Mouse (Mus musculus) cerebellum, postnatal 14 days (tissue): ENCODE data around the gene Rap1b.
A peak's percentile ranks its signal among the peaks of the same experiment; 100 is the strongest.

ENCODE experiments used
- DNase-seq, 2 experiments: peaks; one replicate each; pipeline ENCODE4 v3.0.0; 2021; ENCODE audit warnings: mixed read lengths in 2 of 2

The Rap1b gene

DNA sequence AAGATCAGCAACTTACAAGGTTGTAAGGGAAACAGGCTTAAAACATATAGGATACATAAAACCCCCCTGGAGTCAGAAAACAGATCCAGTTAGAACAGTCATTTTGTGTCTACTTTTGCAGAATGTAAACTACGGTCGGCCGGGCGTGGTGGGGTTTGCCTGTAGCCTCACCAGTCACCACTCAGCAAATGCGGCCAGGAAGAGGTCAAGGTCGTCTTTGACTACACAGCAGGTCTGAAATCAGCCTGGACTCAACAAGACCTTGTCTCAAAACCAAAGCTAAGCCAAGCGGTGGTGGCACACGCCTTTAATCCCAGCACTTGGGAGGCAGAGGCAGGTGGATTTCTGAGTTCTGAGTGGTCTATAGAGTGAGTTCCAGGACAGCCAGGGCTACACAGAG lies 34.3 kb downstream of the Rap1b start:
- no peak for DNase-seq

DNA sequence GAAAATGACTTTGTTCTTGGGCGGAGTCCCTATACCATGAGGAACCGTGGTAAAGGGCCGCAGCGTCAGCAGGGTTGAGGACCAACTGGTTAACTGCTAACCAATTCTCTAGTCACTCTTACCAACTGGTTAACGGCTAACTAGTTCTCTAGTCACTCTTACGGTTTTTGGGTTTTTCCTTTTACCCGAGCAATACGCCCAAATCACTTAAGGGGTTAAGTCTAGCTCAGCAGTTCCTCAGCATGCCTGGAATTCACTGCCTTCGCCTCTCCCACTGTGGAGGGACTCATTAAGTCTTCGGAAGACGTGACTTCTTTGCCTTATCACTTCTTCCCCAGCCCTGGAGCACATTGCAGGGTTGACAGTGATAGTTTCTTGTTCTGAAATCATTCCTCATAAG lies 35.3 kb downstream of the Rap1b start:
- no peak for DNase-seq

DNA sequence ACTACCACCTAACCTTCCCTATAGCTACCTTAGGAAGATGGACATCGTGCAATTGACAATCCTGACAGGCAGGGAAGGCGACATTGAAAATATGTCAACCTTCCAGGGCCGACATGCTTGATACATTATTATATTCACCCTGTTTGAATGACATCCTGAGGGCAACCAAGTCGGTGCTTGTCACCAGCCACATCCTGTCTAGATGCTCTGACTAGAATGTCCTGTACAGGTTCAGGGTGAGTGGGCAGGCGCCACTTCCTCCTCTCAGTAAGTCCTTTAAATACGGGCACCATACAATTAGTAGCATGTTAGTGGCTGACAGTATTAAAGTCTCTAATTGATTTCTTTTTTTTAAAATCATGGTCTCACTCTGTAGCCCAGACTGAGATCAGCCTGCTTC lies 37.8 kb downstream of the Rap1b start:
- no peak for DNase-seq

DNA sequence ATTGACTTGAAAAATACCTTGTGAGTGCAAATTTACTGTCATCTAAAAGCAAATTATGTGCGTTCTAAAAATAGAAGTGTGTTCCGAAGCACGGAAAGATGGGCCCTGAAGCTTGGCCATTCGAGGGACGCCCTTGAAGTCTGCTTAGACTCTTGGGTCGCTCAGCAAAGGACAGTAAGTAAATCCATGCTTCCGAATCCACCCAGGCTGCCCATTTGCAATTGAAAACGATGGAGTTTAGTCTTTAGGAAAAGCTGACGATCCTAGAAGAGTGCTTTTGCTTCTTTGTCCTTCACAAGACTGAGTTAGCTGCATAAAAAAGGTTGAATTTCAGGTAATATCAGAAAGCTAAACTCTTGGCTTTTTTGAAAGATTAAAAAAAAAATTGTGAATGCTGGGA lies 39.9 kb downstream of the Rap1b start:
- DNase-seq, result no peak

DNA sequence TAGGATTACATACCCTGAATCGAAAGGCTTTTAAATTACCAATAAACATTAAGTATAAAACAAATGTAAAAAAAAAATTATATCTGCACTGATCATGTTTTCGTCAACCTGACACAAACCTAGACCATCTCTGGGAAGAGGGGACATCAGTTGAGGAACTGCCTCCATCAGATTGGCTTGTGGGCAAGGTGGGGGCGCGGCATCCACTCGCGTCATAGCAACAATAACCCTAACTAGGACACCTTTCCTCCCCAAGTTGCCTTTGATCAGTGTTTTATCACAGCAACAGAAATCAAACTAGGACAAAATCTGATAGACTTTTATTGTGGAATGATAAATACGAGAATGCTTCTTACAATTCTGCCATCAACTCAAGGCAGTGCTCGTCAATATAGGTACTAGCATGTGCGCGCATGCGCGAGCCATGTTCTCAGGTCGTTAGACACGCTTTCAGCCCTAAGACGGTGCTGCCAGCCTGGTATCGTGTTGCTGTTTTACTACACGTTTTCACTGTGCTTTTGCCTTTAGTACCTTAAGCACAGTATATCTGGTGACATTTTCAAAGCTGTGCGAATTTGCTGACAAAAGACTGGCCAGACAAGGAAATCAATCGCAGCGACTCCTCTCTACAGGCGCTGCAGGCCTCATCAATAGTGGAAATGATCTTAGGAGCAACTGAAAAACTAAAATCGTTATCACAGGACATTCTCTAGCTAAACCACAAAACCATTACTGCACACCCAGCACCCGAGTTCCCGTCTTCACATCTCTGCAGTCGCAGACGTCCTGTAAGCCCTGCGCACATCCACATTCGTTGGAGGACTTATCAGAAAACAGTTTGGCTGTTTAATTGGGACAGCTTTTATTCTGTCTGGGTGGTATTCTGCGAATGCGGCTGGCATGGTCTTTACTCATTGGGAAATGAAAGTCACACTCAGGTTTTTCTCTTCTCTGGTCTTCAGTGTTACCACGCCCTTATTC lies 41.7 kb downstream of the Rap1b start:
- no peak for DNase-seq

DNA sequence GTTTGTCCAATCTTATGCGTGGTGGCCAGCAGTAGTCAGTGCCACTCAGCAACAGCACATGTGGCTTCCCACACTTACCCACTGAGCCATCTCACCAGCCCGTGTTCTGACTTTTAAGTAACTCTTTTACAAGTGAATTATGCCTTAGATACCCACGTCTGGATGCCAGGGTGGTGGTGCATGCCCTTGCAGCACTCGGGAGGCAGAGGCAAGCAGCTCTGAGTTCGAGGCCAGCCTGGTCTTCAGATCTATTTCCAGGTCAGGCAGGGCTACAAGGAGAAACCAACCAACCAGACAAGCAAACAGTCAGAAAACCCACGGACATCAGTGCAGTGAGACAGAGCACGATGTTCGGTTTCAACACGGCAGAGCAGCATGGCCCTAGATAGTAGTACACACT lies 43.9 kb downstream of the Rap1b start:
- no peak for DNase-seq

DNA sequence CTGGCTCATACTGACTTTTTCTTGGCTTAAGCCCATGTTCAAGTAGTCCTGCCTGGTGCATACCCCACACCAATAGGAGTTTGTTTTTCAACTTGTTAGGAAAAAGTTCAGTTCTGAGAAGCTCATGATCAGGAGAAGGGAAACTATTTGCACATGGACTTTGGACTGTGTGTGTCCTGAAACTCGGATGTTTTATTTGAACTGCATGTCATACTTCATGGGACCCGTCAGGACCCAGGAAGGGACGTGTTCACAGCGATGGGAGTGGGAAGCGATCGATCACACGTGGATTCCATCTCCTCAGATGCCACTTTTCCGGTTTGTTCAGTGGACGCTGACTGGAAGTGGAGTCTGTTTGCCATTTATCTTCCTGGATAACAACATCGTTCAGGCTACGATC lies 46.0 kb downstream of the Rap1b start:
- DNase-seq, result no peak

DNA sequence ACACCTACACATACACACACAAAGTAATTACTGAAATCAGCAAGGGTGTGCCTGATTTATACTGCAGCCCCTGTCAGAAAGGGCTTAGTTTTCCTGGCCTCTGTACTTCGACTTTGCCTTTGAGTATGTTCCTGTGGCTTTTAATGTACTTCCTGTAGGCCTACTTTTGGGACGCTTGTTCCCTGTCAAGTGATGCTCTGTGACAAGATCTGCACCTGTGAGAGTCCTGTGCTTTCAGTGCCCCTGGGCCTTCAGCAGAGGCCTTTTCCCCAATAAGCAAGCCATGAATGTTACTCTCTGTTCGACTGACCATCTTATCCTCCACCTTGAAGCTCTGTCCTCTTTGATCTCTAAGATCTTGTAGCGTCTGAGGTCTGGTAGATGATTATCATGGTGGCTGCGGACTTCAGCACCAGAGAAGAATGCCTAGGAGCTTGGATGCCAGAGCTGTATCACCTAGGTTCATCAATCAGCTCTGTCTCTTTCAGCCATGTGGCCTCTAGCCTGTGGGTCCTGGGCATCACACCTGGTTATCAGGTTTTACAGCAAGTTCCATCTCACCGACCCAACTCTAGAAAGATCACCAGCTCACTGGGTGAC lies 47.3 kb downstream of the Rap1b start:
- DNase-seq, result no peak

DNA sequence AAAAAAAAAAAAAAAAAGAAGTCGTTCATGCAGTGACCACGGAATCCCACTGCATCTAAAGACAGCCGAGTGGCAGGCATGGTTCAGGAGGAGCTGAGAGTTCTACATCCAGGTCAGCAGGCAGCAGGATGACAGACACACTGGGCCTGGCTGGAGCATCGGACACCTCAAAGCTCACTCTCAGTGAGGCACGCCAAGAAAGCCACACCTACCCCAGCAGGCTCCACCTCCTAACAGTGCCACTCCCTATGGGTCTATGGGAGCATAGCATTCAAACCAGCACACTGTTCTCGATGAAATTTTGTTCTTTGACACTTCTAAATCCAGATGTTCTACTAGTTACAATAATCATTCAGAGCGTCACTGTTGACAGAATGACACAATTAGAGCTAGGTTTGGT lies 48.2 kb downstream of the Rap1b start:
- no peak for DNase-seq

DNA sequence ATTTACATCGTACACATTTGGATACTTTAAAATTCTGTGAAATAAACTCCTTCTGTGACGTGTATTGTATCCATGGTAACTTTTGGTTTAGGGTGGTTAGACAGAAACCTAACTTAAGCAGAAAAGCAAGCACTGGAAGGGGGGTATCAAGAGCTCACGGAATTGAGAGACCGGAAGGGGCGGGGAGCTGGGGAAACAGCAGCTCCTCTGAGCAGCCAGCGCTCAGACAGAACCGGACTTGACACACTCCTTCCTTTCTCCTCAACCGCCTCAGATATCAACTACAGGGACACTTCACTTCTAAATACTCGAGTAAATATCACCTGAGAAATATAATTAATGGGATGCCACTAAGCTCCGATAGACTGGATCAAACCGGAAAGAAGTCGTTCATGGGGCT lies 48.7 kb downstream of the Rap1b start:
- no peak for DNase-seq

DNA sequence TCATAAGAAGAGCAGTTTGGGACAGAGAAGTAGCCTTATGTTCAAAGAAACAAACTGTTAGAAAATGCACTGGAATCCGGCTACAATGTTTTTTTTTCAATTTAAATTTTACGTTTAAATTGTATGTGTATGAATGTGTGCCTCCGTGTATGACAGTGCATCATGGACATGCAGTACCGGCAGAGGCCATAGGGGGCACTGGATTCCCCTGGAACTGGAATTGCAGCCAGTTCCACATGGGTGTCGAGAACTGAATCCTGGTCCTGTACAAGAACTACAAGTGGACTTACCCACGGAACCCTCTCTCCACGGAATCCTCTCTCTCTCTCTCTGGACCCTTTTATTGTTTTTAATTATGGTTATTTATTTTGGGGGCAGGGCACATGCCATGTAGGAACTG lies 49.7 kb downstream of the Rap1b start:
- DNase-seq, result peak; percentile 20 to 56

DNA sequence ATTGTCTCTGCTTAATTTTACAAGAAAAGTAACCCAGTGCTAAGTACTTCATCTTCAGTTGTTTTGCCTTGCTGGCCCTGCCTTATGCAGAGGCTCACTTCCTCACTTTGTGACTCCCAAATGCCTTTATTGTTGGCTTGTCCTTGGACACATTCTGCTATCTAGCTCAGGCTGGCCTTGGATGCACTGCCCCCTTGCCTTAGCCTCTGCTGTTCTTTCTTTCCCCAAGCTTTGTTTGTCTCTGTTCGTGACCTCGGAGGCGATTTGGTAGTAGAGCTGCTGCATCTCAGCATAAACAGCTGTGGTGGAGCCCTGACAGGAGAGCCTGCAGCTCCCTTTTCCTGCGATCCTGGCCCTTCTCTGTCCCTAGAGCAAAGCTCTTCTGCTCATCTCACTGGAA lies 50.6 kb downstream of the Rap1b start:
- DNase-seq, result no peak

DNA sequence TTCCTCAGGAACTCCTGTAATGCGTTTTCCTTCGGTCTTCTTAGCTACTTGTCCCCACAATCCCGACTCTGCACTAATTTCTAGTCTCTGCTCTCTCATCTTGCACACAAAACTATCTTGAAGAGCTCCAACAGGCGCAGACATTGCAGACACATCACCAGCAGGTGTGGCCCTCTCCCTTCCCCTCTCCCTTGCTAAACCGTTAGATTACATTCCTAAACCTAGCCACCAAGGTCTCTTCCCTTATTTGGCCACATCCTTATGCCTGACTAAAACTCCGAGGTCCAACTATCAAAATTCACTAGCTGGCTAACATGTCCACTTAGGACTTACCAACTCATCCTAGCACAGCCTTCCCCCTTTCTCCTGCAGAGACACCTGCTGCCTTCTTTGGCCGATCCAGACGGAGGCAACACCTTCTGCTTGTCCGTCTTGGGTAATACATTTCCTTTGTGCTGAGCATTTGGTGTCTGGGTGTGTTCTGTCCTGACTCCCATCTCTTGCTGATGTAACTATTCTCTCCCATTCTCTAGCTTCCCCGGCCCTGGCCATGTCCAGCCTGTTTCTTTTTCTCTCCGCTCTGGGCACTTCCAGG lies 52.3 kb downstream of the Rap1b start:
- DNase-seq, result peak in 1 of 2 experiments; percentile 10

DNA sequence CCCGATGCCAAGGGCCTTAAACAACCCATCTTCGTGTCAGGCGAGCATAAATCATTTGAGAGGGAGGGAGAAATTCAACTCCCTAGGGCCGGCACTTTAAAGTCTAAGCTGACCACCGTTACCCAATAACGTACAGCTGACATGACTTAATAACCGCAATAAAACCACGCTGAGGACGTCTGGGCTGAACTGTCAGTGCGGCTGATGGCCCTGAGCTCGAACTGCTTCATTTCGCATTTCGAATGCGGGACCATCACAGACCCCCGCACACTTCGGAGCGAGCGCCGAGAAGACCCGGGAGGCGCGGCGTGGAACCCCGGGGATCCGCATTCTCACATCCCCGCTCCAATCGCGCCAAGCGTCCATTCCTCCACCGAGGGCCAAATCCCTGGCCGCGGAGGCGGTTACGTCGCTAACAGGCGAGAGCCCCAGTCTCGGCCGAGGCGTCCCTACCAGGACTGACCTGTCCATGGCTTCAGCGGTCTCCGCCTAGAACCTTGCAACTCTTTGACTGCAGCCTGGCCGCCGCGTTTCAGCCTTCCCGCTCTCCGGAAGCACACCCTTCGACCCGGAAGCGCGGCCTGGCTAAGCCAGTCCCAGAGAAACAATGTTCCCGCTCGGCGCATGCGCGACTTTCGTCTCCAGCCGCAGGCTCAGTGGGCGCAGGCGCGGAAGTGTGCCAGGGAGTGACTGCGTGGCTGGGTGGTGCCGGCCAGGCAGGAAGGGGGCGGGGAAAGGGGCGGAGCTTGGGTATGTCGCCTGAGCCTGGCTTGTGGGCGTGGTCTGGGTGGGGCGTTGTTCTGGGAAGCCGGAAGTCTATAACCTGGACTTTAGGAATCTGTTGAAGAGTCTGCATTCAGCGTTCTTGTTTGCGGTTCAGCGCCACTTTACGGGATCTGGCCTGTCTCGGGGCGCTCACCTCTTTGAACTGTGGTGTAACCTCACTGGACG lies 53.4 kb downstream of the Rap1b start, which contains the start of gene Nup107:
Gene Nup107, minus strand, starts transcription at position 565 of the 951 bp plus-strand sequence.
- DNase-seq, result peak; percentile 100

DNA sequence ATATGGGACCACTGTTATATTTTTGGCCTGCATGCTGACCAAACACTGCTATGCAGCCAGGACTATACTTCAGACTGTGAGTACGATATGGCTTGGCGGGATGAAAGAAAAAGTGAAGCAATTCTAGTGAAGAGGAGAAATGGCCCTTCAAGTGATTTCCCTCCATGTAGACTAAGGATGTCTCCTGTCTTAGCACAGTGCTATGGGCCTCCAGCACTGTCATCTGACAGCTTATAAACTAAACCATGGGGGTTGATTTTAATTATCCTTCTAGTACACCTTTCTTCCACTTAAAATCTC lies 54.7 kb downstream of the Rap1b start:
- no peak for DNase-seq

DNA sequence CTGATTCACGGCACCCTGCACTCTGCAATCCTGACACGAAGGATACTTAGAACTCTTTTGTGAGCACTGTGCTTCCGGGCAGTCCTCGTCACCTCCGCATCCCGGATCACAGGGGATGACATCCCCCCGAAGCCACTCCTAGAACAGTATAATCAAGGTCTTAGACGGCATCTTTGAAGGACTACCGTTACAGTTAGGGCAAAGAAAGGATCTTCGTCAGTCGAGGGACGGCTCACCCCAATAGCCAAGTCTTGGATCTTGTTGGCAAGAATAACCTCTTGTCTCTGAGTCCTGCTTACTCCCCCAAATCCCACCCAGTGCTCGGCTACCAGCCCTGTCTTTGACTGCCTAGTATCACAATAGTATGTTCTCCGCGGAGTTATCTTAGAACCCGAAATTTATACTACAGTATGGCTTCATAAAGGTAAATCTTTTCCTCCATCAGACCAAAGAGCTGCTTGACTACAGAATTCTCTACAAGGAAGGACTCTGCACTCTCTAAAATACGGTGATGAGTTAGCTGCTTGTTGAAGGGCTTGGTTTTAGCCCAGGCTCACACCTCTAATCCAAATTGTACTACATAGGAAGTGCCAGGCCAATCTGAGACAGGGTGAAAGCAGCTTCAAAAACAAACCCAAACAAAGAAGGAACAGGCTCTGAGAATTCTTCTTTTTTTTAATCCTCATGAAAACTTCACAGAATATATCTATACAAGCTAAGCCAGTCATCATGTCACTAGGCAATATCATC lies 55.2 kb downstream of the Rap1b start:
- no peak for DNase-seq

DNA sequence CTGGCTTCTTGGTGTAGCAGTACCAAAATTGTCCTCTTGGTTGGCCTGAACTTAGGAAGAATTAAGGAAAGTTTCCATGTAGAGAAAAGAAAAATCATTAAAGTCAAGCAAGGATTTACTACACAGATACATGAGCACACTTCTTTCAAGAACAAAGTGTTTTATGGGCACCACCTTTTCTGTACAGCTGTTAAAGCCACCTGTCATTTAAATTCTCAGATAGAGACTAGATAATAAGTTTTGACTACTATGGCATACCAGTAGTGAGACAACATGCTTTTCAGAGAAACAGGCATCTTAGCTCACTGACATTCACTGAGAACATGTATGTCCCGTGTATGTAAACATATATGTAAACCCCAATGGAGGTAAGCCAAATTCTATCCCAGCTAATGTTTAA lies 55.8 kb downstream of the Rap1b start:
- no peak for DNase-seq

DNA sequence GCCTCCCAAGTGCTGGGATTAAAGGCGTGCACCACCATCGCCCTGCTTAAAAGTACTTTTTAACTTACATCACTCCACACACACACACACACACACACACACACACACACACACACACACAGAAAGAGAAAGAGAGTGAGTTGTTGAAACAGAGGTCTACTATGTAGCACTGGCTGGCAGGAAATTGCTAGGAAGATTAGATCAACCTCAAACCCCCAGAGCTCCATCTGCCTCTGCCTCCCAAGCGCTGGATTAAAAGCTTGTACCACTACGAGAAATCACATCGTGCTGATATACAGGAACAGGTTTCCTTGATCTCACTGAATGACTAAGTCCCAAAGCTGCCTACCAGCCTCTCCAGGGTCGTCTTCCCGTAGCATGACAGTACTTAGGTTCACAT lies 61.2 kb downstream of the Rap1b start:
- no peak for DNase-seq

DNA sequence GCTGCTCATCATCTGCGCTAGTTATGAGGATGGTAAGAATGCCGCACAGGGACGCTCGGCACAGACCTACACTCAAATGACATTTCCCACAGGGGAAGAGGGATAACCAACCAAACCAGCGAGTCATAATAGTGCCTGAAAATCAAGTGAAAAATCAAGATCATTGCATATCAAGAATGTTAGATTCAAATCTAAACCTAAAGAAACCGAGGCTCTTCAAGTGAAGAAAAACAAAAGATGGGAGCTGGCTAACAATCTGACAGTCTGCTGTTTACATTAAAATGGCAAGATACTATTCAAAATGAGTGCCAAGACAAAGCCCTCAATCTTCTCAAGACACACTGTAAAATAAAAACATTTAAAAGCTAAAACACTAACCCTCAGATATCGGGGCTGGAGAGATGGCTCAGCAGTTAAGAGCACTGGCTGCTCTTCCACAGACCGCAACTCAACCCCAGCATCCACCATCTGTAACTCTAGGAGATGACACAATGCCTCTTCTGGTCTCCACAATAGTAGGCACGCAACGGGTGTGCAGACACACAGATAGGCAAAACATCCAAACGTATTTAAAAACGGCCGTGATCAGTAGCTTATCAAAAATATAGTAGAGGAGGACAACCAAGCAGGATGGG lies 61.9 kb downstream of the Rap1b start:
- no peak for DNase-seq

DNA sequence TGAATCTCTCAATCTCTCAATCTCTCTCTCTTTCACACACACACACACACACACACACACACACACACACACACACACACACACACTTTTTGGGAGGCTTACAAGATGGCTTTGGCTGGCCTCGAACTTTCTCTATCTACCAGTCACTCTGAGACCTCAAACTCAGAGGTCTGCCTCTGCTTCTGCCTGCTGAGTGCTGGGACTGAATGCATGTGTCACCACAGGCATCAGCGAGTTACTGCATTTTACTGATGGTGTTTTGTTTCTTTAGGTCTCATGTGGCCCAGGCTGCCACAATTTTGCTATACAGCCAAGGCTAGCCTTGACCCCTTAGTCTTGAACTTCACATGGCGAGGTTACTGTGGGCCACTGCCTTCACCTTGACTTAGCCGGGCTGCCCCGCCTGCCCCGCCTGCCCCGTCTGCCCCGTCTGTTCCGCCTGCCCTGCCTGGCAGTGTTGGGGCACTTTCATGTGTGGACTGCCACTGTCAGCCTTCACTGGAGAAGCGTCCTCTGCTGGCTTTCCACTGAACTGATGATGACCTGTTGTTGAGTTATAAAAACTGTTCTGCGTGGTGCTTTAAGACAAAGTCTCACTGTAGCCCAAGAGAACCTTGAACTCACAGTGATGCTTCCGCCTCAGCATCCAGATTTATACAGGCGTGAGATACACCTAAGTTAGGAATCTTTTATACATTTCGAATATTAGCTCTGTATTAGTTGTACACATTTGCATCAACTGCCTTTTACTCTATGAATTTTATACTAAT lies 63.2 kb downstream of the Rap1b start:
- DNase-seq, result no peak

DNA sequence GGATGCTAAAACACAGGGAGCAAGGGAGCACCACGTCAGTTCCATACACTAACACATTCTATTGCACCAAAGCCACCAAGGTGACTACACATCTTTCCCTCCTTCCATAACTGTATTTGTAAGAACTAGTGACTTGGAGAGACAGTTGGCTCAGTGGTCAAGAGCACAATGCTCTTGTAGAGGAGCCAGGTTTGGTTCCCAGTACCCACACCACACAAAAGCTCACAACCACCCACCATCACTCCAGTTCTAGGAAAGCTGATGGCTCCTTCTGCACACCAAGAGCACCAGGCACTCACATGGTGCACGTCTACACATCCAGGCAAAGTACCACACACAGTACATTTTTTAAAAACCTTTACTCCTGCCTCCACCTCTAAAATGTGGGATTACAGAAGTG lies 63.8 kb downstream of the Rap1b start:
- DNase-seq, result no peak
